Mouse (Mus musculus) heart, adult 8-10 months (tissue): ENCODE measurements around the gene Plxdc1. TPM values are rescaled to one million over a fixed set of nuclear protein-coding genes. Genes with fewer than 3 reads are reported as not detected.

ENCODE experiments used
- DNase-seq: peaks from one replicate; pipeline ENCODE4 v3.0.0; 2022; ENCODE audit warnings: low spot score
- total RNA-seq, 4 experiments: library from RNA; stranded (reverse); gene quantifications; 2 replicates each; pipeline ENCODE4 v1.2.4; 2022

The Plxdc1 gene
- total RNA-seq, 4 experiments from 2014 or later = 2.7 to 4.5 (median 3.4) TPM

DNA sequence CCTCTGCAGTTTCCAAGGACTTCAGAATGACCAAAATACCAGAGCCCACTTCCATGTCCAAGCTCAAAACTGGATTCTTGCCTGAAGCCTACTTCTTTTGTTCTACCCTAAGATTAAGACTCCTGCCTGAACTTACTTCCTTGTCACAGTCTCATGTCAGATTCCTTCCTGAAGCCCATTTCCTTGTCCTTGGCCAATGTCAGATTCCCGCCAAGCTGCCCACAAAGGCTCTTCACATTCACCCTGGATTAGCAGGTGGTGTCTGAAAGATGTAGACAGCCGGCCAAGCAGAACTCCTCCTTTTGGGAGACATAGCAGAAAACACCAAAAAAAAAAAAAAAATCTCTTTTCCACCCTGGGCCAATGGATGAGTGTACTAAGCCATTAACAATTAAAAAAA lies 70.8 kb downstream of the Plxdc1 start:
- DNase-seq = no peak

DNA sequence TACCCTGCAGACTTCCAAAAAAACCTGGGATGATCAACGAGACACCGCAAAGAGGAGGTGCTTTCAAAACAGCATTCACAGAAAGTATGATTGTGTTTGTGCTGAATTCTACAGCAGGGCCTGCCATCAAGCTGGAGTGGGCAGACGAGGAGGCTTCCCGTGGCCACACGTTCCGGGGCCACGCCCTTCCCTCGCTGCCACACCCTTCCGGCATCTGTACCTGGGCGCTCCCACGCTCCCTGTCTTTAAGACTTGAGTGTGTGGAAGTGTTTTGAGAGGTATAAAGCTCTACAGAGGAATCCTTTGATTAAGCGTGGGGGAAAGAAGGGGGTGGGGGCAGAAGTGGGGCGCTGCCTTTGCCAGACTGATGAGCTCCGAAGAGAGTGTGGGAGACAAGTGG lies 73.1 kb downstream of the Plxdc1 start:
- DNase-seq = no peak

DNA sequence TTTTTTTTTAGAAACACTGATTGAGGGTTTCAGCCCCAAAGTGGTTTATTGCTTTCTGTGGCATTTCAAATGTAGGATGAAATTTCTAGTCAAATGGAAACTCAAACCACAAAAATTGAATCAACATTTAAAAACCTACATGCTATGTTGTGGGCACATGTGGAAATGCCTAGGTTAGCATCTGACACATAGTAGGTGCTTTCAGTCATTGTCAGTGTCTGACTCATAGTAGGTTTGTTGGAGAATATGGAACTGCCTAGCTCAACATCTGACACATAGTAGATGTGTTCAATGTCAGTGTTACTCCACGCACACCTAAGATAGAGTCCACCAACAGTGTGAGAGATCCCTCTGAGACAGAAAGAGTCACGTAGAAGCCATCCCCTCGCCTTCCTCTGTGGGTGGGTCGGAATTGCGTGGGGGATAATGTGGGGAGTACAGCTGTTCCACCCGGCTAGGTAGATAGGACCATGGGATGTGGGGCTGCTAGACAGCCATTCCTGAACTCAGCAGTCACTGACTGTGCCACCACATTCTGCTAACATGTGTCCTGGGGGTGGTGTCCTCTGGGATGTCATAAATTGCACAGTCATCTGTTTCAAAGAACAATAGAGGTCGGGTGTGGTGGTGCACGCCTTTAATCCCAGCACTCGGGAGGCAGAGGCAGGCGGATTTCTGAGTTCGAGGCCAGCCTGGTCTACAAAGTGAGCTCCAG lies 77.5 kb downstream of the Plxdc1 start:
- no peak for DNase-seq

DNA sequence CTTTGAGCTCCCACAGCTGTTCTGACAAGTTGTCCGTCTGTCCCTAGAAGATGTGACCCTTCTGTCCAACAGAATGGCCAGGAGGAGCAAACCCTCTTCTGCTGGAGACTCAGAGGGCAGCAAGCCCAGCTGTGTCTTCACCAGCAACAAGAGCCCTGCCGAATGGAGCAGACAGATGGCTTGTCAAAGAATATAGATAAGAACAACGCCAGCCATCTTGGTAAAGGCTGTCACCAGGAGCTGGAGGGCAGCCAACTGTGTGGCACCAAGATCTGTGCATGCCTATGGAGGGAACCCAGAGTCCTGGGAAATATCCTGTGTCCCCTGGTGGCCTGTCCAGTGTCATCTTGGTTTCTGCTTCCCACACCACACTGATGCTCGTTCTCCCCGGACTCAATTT lies 78.3 kb downstream of the Plxdc1 start:
- no peak for DNase-seq

DNA sequence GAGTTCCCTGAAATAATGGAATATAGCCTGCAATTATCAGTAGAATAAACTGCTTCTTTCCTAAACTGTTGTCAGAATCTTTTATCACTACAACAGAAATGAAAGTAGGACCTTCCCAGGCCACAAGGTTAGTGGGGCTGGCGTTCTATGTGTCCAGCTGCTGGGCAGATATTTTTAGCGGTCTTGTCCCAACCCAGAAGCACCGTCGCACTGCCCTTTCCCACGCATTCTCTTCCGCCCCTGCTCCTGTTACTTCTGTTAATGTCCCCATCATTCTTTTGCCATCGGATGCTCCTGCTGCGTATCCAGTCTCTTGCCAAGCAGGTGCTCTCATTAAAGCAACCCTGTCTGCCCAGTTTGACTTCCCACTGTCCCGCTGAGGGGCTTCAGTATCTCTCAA lies 79.3 kb downstream of the Plxdc1 start:
- no peak for DNase-seq

DNA sequence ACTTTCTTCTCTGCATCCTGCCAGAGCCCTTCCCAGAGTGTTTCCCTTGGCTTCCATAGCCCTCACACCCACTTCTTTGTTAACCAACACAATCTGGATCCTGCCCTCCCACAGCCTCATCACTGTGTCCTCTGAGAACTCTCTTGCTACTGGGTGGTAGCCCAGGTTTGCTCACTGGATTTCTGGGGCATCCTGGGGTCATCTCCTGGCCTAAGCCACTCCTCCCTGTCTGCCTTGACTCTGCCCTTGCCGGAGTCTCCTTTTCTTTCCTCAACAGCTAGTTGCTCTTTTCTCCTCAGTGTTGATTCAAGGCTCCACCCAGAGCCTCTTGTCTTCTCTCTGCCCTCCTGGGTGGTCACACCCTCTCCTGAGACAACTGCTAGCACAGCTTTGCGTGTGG lies 80.3 kb downstream of the Plxdc1 start:
- no peak for DNase-seq

DNA sequence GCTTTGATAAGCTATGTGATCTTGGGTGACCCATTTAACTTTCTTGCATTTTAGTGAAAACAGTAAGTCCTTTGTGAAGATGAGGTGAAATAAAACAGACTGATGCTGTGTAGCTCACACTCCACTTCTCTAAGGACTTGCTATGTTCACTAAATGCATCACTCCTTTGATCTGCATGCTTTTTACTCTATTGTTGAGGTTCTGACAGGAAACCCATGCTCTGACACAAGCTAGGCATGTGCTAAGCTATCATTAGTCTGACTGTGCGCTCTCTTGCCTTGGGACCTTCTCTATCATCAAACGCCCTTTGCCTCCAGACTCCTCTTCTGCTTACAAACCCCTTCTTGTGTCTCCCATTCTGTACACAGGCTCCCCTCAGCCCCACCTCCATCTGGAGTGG lies 80.7 kb downstream of the Plxdc1 start:
- no peak for DNase-seq

DNA sequence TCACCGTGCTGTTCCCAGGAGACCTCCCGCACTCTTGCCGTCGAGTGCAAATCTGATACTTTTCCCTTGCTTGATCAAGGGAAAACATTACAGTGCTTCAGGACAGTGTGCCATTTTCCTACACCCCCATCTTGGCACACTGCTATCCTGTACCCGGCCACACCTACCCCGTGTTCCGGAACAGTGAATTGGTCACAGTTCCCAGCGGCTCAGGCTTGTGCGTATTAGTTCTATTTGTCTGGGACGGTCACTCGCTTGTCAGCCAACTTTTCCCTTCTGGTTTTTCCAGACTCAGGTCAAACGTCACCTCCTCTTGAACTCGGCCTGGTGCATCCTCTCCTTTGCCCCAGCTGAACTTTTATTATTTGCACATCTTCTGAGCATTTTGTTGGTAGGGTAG lies 81.4 kb downstream of the Plxdc1 start:
- no peak for DNase-seq

DNA sequence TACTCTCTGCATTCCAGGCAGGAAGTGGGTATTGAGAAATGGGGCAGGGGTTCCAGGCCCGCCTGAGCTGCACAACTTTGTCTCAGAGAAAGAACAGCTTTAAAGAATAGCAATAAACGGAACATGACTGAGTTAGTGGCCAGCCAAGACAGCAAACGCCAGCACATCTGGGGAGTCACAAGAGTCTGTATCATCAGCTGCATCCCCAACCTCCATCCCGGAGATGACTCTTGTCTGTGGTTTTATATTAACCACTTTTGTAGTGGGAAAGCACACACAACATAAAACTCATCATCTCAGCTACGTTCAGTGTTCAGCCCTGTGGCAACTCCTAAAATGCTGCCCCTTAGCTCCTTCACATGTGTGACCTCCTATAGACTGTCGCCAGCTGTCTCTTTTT lies 84.4 kb downstream of the Plxdc1 start:
- no peak for DNase-seq

DNA sequence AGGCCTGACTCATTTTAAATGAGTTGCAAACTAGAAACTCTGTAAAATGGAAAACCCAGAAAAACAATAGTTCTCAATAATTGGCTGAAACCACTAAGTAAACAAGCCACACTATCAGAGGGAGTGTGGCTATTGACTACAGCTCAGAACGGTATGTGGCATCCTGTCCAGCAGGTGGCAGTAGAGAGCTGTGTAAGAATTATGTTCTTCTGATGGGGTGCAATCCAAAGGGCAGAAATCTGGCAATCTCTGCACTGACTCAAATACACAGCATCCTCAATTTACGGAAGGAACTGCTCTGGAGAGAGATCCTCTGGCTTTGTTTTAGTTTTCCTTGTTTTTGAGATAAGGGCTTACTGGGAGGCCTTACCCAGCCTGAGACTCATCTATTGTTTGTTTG lies 86.4 kb downstream of the Plxdc1 start:
- DNase-seq = peak; percentile 95

DNA sequence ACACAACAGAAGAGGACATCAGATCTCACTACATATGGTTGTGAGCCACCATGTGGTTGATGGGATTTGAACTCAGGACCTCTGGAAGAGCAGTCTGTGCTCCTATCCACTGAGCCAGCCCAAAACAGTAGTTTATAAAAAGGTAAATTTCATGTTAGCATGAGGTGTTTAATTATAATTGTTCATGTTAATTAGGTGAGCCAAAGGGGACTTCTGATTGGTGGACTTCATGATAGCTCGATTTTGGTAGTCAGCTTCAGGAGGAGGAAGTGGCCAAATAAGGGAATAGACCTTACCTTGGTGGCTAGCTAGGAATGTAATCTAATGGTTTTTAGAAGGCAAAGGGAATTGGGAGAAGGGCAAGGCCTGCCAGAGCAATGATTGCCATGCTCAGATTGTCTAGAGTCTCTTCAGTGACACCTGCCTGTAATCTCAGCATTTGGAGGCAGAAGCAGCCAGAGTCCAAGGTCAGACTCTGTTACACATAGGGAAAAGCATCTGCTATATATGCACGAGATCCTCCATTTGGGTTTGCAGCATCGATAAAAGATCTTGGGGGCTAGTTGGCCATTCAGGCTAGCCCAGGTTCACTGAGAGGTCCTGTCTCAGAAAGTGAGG lies 88.6 kb downstream of the Plxdc1 start:
- DNase-seq = no peak

DNA sequence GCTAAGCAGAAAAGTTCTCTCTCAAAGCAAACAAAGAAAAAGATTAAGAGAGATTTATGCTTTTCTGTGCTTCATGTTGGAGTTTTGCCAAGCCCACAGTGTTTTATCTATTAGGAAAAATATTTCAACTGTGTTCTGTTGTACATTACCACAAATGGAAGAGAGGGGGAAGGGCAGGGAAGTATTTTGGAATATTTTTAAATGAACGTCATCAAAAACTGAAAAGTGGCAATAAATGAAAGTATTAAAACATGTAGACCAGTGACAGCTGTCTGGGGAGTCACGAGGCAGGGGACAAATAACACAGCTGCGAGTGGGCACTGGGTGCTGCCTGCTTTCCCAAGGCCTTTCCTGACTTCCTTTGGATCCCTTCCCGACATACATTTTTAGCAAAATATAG lies 89.6 kb downstream of the Plxdc1 start:
- DNase-seq = no peak

DNA sequence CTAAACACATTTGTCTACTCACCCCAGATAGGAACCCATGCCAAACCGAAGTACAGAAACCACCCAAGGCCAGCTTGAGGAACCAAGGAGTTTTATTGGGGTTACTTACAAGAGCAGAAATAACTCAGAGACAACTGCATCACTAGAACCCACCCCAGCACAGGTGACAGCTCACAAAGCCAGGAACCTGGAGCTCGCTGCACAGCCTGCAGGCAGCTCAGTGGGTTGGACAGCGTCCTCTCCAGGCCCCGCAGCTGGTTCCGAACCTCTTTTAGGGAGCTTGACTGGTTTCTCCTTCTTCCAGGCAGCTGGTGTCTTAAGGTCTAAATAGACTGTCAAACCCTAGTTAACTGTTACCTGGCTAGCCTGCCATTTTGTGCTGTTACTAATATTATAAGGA lies 94.4 kb downstream of the Plxdc1 start:
- DNase-seq = no peak

DNA sequence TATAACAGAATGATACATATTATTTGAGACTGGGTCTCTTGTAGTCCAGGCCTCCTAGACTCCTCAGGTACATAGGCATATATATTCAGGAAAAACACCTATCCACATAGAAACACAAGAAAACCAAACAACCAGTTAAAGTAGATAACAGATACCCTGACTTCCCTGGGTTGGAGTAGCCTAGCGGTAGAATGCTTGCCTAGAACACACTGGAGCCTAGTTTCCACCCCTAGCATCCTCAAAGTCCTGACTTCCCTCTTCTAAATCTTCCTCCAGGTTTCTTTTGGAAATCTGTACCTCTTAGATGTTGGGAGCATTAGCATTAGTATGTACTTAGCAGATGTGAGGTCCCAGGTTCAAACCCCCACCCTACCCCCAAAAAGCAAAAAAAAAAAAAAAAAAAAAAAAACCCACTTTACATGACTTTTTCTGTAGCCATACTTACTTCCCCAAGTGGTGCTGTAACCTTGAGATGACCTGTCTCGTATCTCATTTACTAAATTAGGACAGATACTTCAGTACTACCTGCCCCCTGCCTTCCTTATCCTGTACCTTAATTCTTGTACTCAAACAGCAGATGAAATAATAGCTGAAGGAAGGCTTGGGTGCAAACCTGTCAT lies 100.8 kb downstream of the Plxdc1 start:
- no peak for DNase-seq

DNA sequence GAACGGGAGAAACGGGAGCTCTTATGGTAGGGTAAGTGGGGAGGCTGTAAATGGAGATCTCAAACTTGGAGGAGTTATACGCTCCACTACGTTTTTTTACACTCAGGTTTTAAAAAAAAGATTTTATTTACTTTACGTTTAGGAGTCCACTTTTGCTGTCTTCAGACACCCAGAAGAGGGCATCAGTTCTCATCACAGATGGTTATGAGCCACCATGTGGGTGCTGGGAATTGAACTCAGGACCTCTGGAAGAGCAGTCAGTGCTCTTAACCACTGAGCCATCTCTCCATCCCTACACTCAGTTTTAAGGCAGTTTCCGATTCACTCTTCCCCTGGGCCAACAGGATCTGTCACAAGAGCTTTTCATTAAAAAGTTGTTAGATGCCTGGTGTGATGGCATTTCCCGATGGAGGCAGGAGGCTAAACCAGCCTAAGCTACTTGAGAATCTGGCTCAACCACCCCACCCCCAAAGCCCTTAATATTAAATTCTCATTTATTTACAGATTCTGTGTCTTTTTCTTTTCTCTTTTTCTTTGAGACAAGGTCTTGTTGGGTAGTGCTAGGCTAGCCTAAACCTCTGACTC lies 101.6 kb downstream of the Plxdc1 start:
- no peak for DNase-seq

DNA sequence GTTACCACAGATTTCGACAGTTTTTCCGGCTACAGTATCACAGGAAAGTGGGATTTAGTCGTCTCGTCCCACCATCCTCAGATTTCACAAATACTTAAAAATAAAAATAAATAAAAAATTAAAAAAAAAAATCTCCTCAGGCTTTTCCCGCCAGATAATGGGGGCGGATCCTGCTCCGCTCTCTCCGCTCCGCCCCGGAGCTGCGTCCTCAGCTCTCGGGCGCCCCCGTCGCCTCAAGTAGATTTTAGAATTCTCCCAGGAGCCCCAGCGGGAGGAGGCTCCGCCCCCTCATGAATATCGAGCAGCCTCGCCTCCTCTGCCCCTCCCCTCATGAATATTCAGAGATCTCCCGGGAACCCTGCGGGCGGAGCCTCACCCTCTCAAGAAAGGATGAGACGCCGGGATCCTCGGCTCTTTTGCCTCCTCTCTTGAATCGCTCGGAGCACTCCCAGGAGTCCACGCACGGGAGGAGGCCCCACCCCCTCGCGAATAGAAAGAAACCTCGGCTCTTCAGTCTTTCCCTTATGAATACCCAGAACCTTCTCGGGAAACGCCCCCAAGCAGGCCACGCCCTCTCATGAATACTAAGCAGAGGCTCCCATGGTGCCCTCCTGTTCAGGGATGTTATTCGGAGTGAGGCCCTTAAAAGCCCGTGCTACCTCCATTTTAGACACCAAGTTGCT lies 102.2 kb downstream of the Plxdc1 start, which contains the start of gene Fbxo47:
Gene Fbxo47 (minus strand): TSS at position 237 of the 683 bp plus-strand sequence.
- peak; percentile 97 for DNase-seq

DNA sequence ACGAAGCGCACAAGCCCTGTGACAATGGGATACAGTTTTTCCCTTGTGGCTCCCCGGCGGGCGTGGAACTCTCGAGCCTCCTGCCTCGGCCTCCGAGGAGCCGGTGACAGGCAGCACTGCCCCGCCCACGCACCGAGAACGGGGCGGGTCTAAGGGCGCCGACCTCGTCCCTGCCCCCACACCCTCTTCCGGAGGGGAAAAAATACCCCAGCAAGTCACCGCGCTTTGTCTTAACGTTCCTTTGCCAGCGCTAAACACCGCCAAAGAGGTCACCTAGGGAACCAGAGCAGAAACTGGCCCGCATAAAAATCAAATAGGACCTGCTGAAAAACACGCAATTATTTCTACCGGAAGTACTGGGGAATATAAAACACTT lies 102.7 kb downstream of the Plxdc1 start:
- peak; percentile 61 for DNase-seq

DNA sequence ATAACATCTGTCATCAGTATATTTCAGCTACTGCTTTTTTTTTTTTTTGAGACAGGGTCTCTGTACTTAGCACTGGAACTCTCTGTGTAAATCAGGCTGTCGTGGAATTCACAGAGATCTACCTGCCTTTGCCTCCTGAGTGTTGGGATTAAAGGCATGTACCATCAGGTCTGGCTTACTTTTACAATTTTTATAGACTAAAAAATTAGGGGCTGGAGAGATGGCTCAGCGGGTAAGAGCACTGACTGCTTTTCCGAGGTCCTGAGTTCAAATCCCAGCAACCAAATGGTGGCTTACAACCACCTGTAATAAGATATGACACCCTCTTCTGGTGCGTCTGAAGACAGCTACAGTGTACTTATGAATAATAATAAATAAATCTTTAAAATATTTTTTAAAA lies 105.9 kb downstream of the Plxdc1 start:
- no peak for DNase-seq

DNA sequence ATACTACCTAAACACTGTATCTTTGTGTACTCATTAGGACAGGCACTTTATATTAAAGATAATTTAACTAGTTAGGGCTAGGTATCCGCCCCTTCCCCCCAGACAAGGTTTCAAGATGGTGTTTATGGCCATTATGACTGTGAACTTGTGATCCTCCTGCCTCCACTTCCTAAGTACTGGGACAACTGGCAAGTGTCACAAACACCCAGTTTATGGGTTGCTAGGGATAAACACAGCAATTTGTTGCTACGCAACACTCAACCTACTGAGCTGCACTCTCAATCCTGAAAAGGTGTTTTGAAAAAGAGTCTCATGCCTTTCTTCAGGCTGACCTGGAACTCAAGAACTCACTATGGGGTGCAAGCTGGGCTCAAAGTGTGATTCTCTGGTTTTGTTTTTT lies 108.9 kb downstream of the Plxdc1 start:
- DNase-seq = no peak

DNA sequence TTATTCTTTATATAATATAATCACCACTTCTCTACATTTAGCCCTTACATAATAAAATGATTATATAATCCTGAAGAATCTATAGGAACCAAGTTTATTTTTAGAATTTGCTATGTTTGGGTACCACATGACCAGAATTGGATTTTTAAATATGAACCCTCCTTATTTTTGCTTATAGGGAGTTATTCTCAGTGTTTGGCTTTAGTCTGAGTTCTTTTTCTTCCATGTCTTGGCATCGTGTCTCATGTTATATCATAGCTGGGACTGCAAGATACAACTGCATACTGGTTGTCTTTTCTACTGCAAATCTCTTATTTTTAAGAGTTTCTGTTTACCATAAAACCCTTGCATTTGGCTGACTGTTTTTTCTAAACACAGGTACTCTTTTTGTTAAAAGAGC lies 111.8 kb downstream of the Plxdc1 start:
- no peak for DNase-seq
